Mouse (Mus musculus) liver, embryonic 14.5 days (tissue): ENCODE data around the gene Eif4e1b.

ENCODE experiments used
- CTCF ChIP-seq: IDR thresholded peaks from 2 replicates; pipeline ENCODE4 v1.5.1; 2016; ENCODE audit warnings: antibody characterized with exemption, low read depth, control low read depth
- EP300 ChIP-seq: IDR thresholded peaks from 2 replicates; pipeline ENCODE4 v1.6.1; 2016; ENCODE audit warnings: antibody characterized with exemption, low read depth

DNA sequence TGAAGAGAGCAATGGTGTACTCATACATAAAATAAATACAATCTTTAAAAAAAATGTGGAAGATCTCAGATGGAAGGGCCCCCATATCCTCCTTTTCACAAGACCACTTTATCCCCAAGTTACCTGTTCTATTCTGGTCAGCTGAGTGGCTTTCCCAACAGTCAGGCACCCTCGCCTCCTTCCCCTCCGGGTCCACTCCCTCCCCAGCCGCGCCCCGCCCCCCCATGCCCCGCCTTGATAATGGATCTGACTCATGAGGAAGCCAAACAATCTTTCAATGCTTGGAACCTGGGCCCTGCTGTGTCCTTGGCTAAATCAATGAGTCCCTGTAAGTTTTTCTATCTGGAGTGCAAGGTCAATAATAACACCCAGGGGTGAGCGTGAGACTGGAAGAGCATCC, 44.2 kb downstream of the Eif4e1b start:
- no peak for TF ChIP-seq EP300
- TF ChIP-seq CTCF = no peak
